Mouse (Mus musculus): ENCODE measurements around the gene Gm13695. TPM values are rescaled to one million over a fixed set of nuclear protein-coding genes. Genes with fewer than 3 reads are reported as not detected.

Gm13695 gene
- polyA plus RNA-seq, 1 experiment from 2014 or later = not detected

Other genes with a start within 250 kb of the Gm13695 start
- 16.2 and 17.7 TPM in 2 replicates for gene Itgav, start 242.9 kb upstream of the Gm13695 start, polyA plus RNA-seq (2014; fragmentation: Nextera tagmentation; extraction: Ambion mirVana)
- gene Fam171b, start 154.7 kb upstream of the Gm13695 start, polyA plus RNA-seq (2014; fragmentation: Nextera tagmentation; extraction: Ambion mirVana) = 55.9 and 66.5 TPM in 2 replicates
- gene Zswim2, start 26.1 kb upstream of the Gm13695 start, polyA plus RNA-seq (2014; fragmentation: Nextera tagmentation; extraction: Ambion mirVana) = not detected in 2 replicates
- gene Gm13698, start 11.6 kb upstream of the Gm13695 start, polyA plus RNA-seq (2014; fragmentation: Nextera tagmentation; extraction: Ambion mirVana) = not detected in 2 replicates
- gene Gm13693, start 5.8 kb upstream of the Gm13695 start, polyA plus RNA-seq (2014; fragmentation: Nextera tagmentation; extraction: Ambion mirVana) = not detected in 2 replicates
- gene Gm13696, start 5.8 kb downstream of the Gm13695 start, polyA plus RNA-seq (2014; fragmentation: Nextera tagmentation; extraction: Ambion mirVana) = not detected in 2 replicates
- gene Gm13694, start 11.6 kb downstream of the Gm13695 start, polyA plus RNA-seq (2014; fragmentation: Nextera tagmentation; extraction: Ambion mirVana) = not detected in 2 replicates
- gene Gm13697, start 17.4 kb downstream of the Gm13695 start, polyA plus RNA-seq (2014; fragmentation: Nextera tagmentation; extraction: Ambion mirVana) = not detected in 2 replicates
- gene Gm13691, start 23.2 kb downstream of the Gm13695 start, polyA plus RNA-seq (2014; fragmentation: Nextera tagmentation; extraction: Ambion mirVana) = not detected in 2 replicates

Measured in forebrain, embryonic 14.5 days (tissue).